Mouse (Mus musculus) bone marrow macrophage, adult 2 months (primary cell): ENCODE measurements around the gene Slc41a1.

ENCODE experiments used
- CTCF ChIP-seq: IDR thresholded peaks from 2 replicates; pipeline ENCODE4 v1.5.1; 2012; ENCODE audit warnings: low read depth, mild to moderate bottlenecking, low read length, moderate library complexity
- POLR2A ChIP-seq: IDR thresholded peaks from 2 replicates; pipeline ENCODE4 v1.6.1; 2012; ENCODE audit warnings: mild to moderate bottlenecking, low read depth, low read length, borderline replicate concordance

DNA sequence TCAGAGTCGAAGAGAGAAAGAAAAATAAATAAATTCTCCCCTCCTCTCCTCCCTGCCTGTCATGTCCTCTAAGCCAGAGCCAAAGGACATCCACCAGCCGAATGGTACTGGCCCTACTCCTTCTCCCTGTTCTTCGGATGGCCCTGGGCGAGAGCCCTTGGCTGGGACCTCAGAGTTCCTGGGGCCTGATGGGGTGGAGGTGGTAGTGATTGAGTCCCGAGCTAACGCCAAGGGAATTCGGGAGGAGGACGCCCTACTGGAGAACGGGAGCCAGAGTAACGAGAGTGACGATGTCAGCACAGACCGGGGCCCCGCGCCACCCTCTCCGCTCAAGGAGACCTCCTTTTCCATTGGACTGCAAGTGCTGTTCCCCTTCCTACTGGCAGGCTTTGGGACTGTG, 3.3 kb downstream of the Slc41a1 start:
- TF ChIP-seq CTCF (no peak), POLR2A (no peak)
